Mouse (Mus musculus) adipocyte (in vitro differentiated cells): ENCODE measurements around the gene Mrps27.
A peak's percentile ranks its signal among the peaks of the same experiment; 100 is the strongest.

Experiments used
- DNase-seq: peaks from one replicate; pipeline ENCODE4 v3.0.0-alpha.2; 2016; ENCODE audit warnings: low spot score

Gene Mrps27

GRCm38 (mm10) chr13:99351596-99351995, 7.0 kb downstream of the Mrps27 start:
- DNase-seq, result no peak

- DNase-seq, result peak; percentile 98
Observed at GRCm38 (mm10) chr13:99352758-99353489, 8.3 kb downstream of the Mrps27 start.

DNA sequence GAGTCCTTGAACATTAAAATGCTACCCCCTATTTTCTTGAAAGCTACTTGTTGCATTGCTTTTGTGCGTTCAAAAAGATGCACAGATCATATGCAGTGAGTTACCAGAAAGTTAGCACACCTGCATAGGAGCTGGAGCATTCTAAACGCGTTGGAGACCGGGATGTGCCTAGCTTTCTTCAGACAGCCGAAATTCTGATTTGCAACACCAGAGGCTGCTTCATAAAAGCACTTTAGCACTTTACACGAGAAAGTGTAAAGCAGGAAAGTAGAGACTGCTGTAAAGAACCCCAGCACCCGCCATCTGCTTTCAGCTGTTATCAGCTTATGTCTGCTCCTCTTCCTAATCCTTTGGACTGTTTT, 8.9 kb downstream of the Mrps27 start:
- no peak for DNase-seq

DNA sequence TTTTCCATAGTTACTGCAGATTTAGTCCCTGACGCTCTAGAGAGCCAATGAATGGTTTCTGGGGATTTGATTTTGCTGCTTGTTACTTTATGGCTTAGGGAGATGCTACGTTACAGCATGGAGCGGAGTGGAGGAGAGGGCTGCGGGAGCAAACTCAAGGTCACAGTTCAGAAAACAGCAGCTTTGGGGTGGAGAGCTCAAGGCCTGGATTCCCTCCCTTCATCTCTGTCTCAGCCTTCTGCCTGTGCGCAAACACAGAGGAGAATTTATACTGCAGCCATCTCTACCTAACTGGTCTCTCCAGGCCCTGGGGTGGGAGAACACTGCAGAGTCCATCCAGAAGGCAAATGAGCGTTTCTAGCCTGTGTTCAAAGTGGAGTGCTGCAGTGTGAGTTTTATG, 10.5 kb downstream of the Mrps27 start:
- DNase-seq, result no peak

- DNase-seq, result no peak
Observed at GRCm38 (mm10) chr13:99355861-99356260, 11.3 kb downstream of the Mrps27 start.

GRCm38 (mm10) chr13:99356428-99357265, 12.1 kb downstream of the Mrps27 start:
- no peak for DNase-seq

GRCm38 (mm10) chr13:99358921-99359320, 14.3 kb downstream of the Mrps27 start:
- no peak for DNase-seq

DNA sequence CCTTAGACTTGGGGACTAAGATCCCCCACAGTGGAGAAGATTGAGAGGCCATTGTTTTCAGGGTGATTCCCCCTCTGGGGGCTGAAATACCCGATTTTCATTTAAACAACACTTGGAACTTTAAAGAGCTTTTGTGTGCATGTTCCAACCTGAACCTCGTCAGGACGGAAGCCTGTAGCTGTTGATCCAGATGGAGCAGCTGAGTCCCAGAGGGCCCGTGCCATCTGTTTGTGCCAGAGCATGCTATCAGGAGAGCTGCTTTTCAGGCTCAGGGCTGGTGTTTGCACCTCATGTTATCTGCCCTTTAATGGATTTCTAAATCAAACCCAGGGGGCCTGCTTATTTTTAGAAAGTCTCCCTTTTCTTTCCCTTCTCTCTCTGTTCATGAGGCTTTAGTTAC, 19.3 kb downstream of the Mrps27 start:
- no peak for DNase-seq

GRCm38 (mm10) chr13:99366422-99367175, 22.0 kb downstream of the Mrps27 start:
- peak; percentile 29 for DNase-seq

DNA sequence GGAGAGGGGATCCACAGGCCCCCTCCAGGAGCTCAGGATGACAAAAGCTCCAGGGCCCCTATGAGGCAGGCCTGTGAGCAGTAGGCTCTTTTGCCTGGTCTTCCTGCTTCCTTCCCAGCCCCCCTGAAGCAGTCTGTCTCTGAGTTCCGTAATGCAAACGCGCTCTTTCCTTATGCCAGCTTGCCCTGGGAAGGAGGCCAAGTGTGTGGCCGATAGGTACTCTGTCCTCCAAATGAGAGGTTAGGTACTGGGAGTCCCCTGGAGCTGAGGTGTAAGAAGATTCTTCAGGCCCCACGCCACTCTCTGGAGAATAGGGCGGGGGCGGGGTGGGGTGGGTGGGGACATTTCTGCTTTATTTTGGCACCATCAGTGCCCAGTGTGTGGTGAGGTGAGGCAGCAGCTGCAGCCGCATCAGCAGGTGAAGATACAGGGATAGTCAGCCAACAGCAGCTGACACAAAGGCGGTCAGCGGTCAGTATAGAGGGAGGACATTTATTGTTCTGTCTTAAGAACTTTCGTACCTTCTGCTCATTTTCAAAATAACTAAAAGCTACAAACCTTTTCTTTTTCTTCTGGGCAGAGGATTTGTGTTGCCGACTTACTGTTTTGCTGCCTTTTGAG, 23.1 kb downstream of the Mrps27 start:
- DNase-seq, result no peak

DNA sequence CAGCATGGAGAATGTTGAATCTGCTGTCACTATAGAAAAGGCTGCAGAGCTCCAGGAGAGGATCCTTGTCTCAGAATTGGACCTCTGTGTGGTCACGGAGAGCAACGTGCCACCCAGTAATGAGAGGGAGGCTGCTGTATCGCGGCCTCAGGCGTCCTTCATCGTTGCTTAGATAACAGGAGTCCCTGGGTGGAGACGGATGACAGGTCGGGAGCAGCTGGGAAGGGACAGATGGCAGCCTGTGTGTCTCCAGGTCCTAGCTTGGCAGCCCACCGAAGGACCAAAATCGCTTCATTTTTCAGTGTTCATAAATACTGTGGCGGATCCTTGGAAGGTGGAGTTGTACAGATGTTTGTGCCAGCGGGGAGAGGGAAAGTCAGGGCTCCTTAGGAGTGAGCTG, 24.5 kb downstream of the Mrps27 start:
- DNase-seq, result no peak

GRCm38 (mm10) chr13:99371285-99371684, 26.7 kb downstream of the Mrps27 start:
- no peak for DNase-seq

GRCm38 (mm10) chr13:99373684-99374083, 29.1 kb downstream of the Mrps27 start:
- DNase-seq, result no peak

DNA sequence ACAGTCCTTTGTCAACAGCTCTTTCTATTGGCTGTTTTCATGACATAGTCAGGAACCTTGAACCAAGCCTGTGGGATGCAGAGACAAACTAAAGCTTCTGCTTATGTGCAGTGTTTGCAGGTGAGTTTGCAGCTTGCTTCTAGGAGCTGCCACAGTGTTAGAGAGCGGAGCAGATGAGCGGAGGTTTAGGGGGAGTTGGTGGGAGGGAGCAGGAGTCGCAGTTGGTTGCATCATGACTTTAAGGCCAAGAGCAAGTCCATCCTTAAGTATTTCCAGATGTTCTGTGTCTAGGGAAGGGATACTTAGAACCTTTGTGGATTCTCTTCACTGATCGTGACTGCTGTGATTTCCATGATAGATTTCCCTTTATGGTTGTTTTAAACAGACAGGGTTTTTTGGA, 29.6 kb downstream of the Mrps27 start:
- no peak for DNase-seq

DNA sequence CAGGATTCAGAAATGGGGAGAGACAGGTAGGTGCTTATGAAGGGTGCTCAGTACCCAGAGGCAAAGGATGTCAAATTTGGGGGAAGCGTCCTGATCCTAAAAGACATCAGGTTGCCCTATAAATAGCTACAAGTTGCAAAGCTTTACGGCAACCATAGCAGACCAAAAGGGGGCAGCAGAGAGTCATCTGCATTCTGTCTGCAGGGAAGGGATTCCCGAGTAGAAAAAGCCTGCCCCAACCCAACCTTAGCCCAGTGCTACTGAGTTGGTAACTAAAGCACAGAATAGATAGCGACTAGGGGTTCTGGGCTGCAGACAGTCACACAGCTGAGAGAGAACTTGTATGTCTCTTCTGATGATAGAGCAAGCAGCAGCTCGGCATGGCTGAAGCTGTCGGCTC, 31.0 kb downstream of the Mrps27 start:
- peak; percentile 84 for DNase-seq

GRCm38 (mm10) chr13:99377055-99377454, 32.5 kb downstream of the Mrps27 start:
- DNase-seq, result no peak

DNA sequence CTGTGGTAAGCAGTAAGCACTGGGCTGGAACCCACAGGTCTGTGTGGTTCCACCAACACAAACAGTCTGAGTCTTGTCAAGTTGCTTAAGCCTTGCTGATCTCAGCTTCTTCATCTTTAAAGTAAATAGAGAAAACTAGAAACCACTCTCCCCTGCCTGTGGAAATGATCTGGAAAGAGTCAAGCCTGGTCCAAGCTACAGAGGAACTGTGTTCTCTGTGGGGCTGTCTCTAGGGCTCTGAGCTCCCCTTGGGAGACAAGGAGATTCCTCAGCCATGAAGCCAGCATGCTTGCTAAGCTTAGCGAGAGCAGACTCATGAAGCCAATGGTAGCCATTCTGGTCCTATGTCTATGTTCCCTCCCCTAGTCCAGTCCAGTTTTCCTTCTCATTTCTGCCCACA, 33.6 kb downstream of the Mrps27 start:
- no peak for DNase-seq

DNA sequence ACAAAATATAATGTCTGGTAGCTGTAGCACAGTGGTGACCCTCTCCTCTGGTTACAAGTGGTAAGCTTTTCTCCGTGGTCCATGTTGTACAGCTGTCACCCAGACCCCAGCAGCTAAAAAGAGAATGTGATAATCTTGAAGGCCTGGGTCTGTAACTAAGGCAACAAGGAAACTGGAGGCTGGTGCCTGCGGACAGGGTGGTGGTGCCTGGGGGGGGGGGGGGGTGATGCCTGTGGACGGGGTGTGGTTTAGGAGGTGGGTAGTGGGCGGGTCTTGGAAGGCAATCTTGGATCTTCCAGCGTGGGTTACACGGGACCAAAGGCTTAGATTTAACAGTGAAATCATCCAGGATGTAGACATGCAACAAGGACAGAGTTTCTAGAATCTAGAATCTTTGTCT, 37.8 kb downstream of the Mrps27 start:
- DNase-seq, result no peak

DNA sequence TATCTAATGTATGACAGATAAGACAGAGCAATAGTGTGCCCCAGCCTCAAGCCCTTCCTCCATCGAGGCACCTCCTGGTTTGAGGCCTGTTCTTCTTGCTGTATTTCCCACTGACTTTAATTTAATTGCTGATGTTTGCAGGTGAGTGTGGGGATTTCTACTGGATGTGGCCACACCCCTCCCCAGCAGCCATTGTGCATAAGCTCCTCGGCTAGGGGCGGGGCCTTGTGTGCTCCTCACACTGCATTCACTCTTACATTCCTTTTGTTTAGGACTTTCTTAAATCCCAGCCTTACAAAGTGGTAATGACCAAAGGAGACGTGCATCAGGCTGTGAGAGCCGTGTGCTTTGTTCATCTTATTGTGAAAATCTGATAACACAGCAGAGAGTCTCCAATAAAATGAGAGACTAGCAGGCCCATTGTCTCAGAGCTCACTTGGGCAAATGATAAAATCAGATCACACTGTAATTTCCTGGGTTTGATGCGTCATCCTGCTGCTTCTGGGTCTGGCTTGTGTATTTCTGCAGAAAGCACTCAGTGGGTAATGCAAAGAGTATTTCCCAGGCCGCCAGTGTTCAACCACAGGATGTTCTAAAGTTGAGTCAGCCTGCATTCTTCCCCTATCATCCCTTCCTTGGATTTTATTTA, 40.1 kb downstream of the Mrps27 start:
- DNase-seq, result no peak

DNA sequence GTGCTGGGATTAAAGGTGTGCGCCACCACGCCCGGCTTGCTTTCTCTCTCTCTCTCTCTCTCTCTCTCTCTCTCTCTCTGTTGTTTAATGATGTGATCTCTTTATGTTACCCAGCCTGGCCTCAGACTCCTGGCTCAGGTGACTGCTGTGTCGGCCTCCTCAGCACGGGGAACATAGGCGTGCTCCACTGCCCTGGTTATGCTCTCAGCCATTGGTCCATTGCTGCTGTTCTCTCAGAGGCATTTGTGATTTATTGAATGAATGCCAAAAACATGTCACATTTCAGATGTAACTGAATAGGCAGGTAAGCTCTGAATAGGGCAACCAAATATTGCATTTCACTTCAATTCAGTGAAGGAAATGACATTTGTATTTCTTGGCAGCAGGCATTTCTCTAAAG, 41.3 kb downstream of the Mrps27 start:
- no peak for DNase-seq

- DNase-seq, result no peak
Observed at GRCm38 (mm10) chr13:99386341-99386740, 41.8 kb downstream of the Mrps27 start.
